Mouse (Mus musculus) thymus, postnatal 0 days (tissue): ENCODE measurements around the gene Tcp1. TPM values are rescaled to one million over a fixed set of nuclear protein-coding genes. Genes with fewer than 3 reads are reported as not detected.

Experiments used
- DNase-seq: peaks from one replicate; pipeline ENCODE4 v3.0.0-alpha.2; 2015; ENCODE audit warnings: low spot score
- polyA plus RNA-seq: library from polyadenylated mRNA; unstranded; fragments of >200 nt; fragmentation: Nextera tagmentation; extraction: Ambion mirVana; gene quantifications from 2 replicates; pipeline ENCODE4 v1.2.1, GENCODE M21; 2015

Gene Tcp1
- polyA plus RNA-seq, 1 experiment from 2014 or later: 409 TPM

DNA sequence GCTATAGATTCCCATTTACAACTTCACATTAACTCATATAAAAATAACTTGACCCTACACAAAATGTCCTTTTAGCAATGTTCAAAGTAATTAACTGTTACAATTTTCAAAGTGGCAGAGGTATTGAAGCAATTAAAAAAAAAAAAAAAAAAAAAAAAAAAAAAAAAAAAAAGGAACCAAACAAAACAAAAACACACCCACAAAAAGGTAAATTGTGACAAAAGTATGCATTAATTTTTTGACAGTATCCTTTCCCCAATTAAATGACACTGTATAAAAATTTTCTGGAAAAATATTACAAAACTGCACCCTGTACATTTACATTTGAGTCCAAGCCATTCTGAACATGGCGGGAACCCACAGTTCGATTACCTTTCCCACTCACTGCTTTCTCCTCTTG lies 51.7 kb downstream of the Tcp1 start:
- DNase-seq: no peak

DNA sequence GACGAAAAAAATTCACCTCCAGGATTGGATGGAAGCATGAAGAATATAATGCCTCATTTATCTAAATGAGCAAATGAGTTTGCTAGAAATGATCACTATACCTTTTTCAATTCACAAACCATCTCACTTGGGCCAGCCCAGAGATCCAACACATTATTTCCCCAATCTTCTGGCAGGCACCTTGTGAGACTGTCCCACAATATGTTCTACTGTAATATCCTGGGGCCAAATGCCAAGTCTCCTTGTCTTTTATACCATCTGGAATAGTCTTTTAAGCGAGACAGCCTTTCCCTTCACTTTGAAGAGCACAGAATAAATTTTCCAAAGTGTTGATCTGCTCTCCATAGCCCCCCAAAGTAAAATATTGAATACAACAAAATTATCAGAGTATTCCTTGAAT lies 58.4 kb downstream of the Tcp1 start:
- no peak for DNase-seq

Other genes starting within 250 kb of the Tcp1 start
- 0.08 and 0.49 TPM in 2 replicates for gene Slc22a1, start 239.9 kb upstream of the Tcp1 start, polyA plus RNA-seq
- gene Igf2r, start 146.0 kb upstream of the Tcp1 start, polyA plus RNA-seq: 8.9 and 9.7 TPM in 2 replicates
- 0.10 and 0.26 TPM in 2 replicates for gene Mas1, start 47.6 kb upstream of the Tcp1 start, polyA plus RNA-seq
- gene Mrgprh, start 39.7 kb upstream of the Tcp1 start, polyA plus RNA-seq: not detected in 2 replicates
- 1.7 and 2.0 TPM in 2 replicates for gene Pnldc1, start 5.5 kb upstream of the Tcp1 start, polyA plus RNA-seq
- 218 and 237 TPM in 2 replicates for gene Mrpl18, start 644 bp downstream of the Tcp1 start, polyA plus RNA-seq
- 0.59 and 0.81 TPM in 2 replicates for gene Acat3, start 24.9 kb downstream of the Tcp1 start, polyA plus RNA-seq
- 67.7 and 69.2 TPM in 2 replicates for gene Acat2, start 45.0 kb downstream of the Tcp1 start, polyA plus RNA-seq
- gene Wtap, start 78.5 kb downstream of the Tcp1 start, polyA plus RNA-seq: 185 and 210 TPM in 2 replicates
- 133 and 143 TPM in 2 replicates for gene Sod2, start 91.1 kb downstream of the Tcp1 start, polyA plus RNA-seq
- gene Gpr31b, start 136.6 kb downstream of the Tcp1 start, polyA plus RNA-seq: 0.16 TPM in 1 of 2 replicates, not detected in the other
- 0.21 TPM in 1 of 2 replicates, not detected in the other for gene Tcp10b, start 145.4 kb downstream of the Tcp1 start, polyA plus RNA-seq
- 0.40 and 0.49 TPM in 2 replicates for gene Unc93a, start 216.1 kb downstream of the Tcp1 start, polyA plus RNA-seq